Mouse (Mus musculus) cortical plate, adult 2 months (tissue): Measurements from ENCODE around the gene Acbd3.

Experiments used
- CTCF ChIP-seq: fragments of 200-500 bp; IDR thresholded peaks from 2 replicates; pipeline ENCODE4 v1.5.1; 2011; ENCODE audit warnings: mild to moderate bottlenecking, control low read depth, low read length; ENCODE audit not compliant: insufficient read depth; ENCODE audit errors: extremely low read depth
- POLR2A ChIP-seq: fragments of 200-500 bp; IDR thresholded peaks from 2 replicates; pipeline ENCODE4 v1.6.1; 2011; ENCODE audit warnings: mild to moderate bottlenecking, low read length, control low read depth; ENCODE audit not compliant: insufficient read depth; ENCODE audit errors: extremely low read depth

DNA sequence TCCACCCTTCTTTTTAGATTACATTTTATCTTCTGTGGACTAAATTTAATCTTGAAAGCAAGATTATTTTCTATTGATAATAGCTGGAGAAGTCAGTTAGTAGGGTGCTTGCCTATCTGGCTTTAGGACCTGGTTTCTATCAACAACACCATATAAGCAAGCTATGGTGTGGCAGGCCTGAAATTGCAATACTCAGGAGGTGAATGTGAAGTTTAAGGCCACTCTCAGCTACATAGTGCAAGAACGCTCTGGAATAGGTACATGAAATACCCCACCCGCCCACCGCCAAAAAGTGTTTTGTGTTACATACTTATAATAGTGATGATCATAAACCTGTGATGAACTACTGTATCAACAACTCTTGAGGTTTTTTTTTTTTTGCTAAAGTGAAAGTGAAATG is 3.4 kb downstream of the Acbd3 start:
- TF ChIP-seq CTCF (no peak), POLR2A (no peak)
